In genomic region chr4:141299356-141299755, GRCm38 (mm10) we compare ENCODE assay signal across 13 mouse cellular contexts. TPM values are rescaled to one million over a fixed set of nuclear protein-coding genes. Genes with fewer than 3 reads are reported as not detected.
DNase-seq lines count a peak whose midpoint lies in the region; ATAC-seq lines count a peak whose summit lies in the region.
"Had no signal": no experiment of that assay in that cellular context is flagged by ENCODE, and none has a peak within 500 bp of the region (broad histone marks: within the 10 kb centered on the region; RNA-seq: fewer than 3 reads in every experiment).

No protein-coding gene starts in this region.

- peak; percentile 20 for DNase-seq in spleen, postnatal 36 days (ENCODE audit: low spot score in 2 of 2)
- no peak for DNase-seq in spleen, postnatal 14 days (ENCODE audit: low spot score in 2 of 2)
- peak; percentile 59 to 67 for DNase-seq in B cell, adult 2 months
- DNase-seq in right cerebral cortex, postnatal 4 days: no peak
- DNase-seq in cerebellum, postnatal 14 days: no peak
- no peak for DNase-seq in urinary bladder, postnatal 36 days (ENCODE audit: low spot score in 2 of 2)
- DNase-seq: cerebellum, adult 8-10 months; gastrocnemius, postnatal 14 days; kidney, adult 18-20 months; kidney, postnatal 14 days had no signal

- peak; percentile 63 for ATAC-seq in granulocyte monocyte progenitor cell, adult 5-6 weeks (replicated peaks; ENCODE audit: poor library complexity, severe bottlenecking)
- ATAC-seq in megakaryocyte-erythroid progenitor cell, adult 5-6 weeks (replicated peaks; ENCODE audit: low FRiP score, low TSS enrichment, poor library complexity, severe bottlenecking): 0 out of 2 replicates have a peak, but pooled peaks have one; percentile 28
- ATAC-seq: forebrain, embryonic 13.5 days had no signal

RNA-seq across cellular contexts. Expression of gene Epha2, which starts 1.7 kb away (rescaled TPM):
- 0.88 TPM in 1 of 2 replicates, not detected in the other for total RNA-seq in granulocyte monocyte progenitor cell, adult 5-6 weeks (2014; fragmentation: Nextera tagmentation)
- total RNA-seq in granulocyte monocyte progenitor cell, adult 5-6 weeks (2017): 0.10 TPM in 1 of 2 replicates, not detected in the other
- 0.30 and 1.2 TPM in 2 replicates for total RNA-seq in megakaryocyte-erythroid progenitor cell, adult 5-6 weeks (2014; fragmentation: Nextera tagmentation)
- total RNA-seq in megakaryocyte-erythroid progenitor cell, adult 5-6 weeks (2017): not detected in 2 replicates

Comparison
In these comparisons a context has a peak if more than half of its experiments do, and no peak if none do; other contexts are left out.
1. DNase-seq: peak in spleen, postnatal 36 days (2 of 2) and B cell, adult 2 months (2 of 2); none in spleen, postnatal 14 days (0 of 2), right cerebral cortex, postnatal 4 days (single experiment), cerebellum, postnatal 14 days (0 of 2) and urinary bladder, postnatal 36 days (0 of 2).